Mouse (Mus musculus) ES-Bruce4 (cell line): ENCODE measurements around the gene Grap. TPM values are rescaled to one million over a fixed set of nuclear protein-coding genes. Genes with fewer than 3 reads are reported as not detected.

Experiments
- H3K27ac ChIP-seq: 2 replicates; pipeline ENCODE4 v1.5.1; 2012; ENCODE audit warnings: low read length, inconsistent platforms; ENCODE audit not compliant: insufficient read depth
- H3K27me3 ChIP-seq: 2 replicates; pipeline ENCODE4 v1.6.1; 2012; ENCODE audit warnings: mild to moderate bottlenecking, low read length, inconsistent platforms; ENCODE audit not compliant: control insufficient read depth, poor library complexity, insufficient read depth, severe bottlenecking
- H3K36me3 ChIP-seq: 2 replicates; pipeline ENCODE4 v1.6.1; 2012; ENCODE audit warnings: inconsistent platforms, mild to moderate bottlenecking, low read length, moderate library complexity; ENCODE audit not compliant: control insufficient read depth, poor library complexity, insufficient read depth, severe bottlenecking
- H3K4me1 ChIP-seq: one replicate; pipeline ENCODE4 v1.8.1; 2011; ENCODE audit warnings: low read length; ENCODE audit not compliant: control insufficient read depth, insufficient read depth
- H3K4me3 ChIP-seq: 2 replicates; pipeline ENCODE4 v1.5.1; 2011; ENCODE audit warnings: low read depth, mild to moderate bottlenecking, low read length
- H3K9ac ChIP-seq: 2 replicates; pipeline ENCODE4 v1.6.1; 2012; ENCODE audit warnings: low read depth, mild to moderate bottlenecking, inconsistent platforms; ENCODE audit not compliant: poor library complexity, severe bottlenecking
- H3K9me3 ChIP-seq: replicated peaks from 2 replicates; pipeline ENCODE4 v1.6.1; 2012; ENCODE audit warnings: mild to moderate bottlenecking, low read length, inconsistent platforms; ENCODE audit not compliant: control insufficient read depth, poor library complexity, insufficient read depth, severe bottlenecking
- CTCF ChIP-seq: IDR thresholded peaks from one replicate; pipeline ENCODE4 v1.8.1; 2011; ENCODE audit warnings: low read depth, low read length
- EP300 ChIP-seq: IDR thresholded peaks from 2 replicates; pipeline ENCODE4 v1.6.1; 2011; ENCODE audit warnings: low read depth, low read length; ENCODE audit not compliant: insufficient read depth
- POLR2A ChIP-seq: IDR thresholded peaks from one replicate; pipeline ENCODE4 v1.8.1; 2011; ENCODE audit warnings: low read length; ENCODE audit not compliant: insufficient read depth
- polyA plus RNA-seq: library from polyadenylated mRNA; stranded (reverse); fragments of >200 nt; gene quantifications from 2 replicates; pipeline ENCODE4 v1.2.4, GENCODE M21; 2011; ENCODE audit warnings: low read depth; ENCODE audit not compliant: missing spikeins, insufficient read depth, insufficient read length

Gene Grap
- polyA plus RNA-seq, 1 experiment = not detected

DNA sequence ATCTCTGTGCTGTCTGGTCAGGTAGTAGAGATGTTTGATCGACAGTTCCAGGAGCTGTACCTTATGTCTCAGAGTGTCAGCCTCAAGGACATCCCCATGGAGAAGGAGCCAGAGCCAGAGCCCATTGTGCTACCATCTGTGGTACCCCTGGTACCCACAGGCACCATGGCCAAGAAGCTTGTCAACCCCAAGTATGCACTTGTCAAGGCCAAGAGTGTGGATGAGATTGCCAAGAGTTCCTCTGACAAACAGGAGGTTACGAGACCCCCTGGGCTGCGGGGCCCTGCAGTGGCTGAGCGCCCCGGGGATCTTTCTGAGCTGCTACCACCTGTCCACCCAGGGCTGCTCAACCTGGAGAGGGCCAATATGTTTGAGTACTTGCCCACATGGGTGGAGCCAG is 49.4 kb downstream of the Grap start:
- Histone ChIP-seq H3K4me3 (no peak overlapping the region), H3K9me3 (no peaks in the 10 kb centered on the region), H3K36me3 (peaks cover 8% of the 10 kb centered on the region; the same call in 1 of the 2 replicates), H3K27me3 (no peaks in the 10 kb centered on the region), H3K27ac (no peak overlapping the region), H3K4me1 (no peaks in the 10 kb centered on the region), H3K9ac (no peak overlapping the region)
- TF ChIP-seq CTCF (no peak), POLR2A (no peak), EP300 (no peak)

DNA sequence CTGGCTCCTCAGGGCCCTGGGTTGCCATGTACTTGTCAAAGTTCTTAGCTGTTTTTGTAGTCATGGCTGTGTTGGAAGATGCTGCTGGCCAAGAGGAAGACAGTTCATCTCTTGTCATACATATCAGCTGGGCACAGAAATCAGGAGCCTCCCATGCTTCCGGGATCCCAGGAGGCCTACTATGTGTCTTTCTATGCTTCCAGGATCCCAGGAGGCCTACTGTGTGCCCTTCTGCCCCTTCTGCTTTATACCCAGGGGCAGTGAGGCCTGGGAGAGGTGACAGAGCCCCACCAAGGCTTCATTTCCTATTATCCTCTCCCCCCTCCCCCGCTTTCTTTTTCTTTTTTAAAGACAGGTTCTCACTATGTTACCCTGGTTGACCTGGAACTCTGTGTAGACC is 52.5 kb downstream of the Grap start:
- peaks cover 5% of the 10 kb centered on the region for H3K4me1 ChIP-seq
- H3K4me3 ChIP-seq = no peak overlapping the region
- H3K27me3 ChIP-seq = no peaks in the 10 kb centered on the region
- H3K27ac ChIP-seq = no peak overlapping the region
- H3K9ac ChIP-seq = no peak overlapping the region
- no peaks in the 10 kb centered on the region for H3K9me3 ChIP-seq
- TF ChIP-seq EP300 (no peak), POLR2A (no peak)
- H3K36me3 ChIP-seq = peaks cover 8% of the 10 kb centered on the region; the same call in 1 of the 2 replicates

DNA sequence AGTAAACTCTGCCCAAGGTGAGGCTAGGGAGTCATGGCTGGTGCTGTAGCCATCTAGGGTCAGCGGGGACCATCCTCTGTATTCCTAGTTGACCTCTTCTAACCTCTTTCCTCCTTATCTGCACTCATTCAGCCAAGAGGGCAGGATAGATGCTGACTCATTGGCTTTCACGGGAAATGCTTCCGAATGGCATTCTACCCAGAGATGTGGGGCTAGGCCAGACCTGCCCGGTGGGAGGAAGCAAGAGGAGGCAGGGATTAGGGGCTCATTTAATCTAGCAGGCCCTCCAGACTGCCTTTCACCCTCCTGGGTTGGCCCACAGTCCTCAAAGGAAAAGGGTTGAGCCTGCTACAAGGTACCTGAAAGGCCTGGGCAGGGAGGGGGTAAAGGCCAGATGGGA is 53.2 kb downstream of the Grap start:
- no peaks in the 10 kb centered on the region for H3K9me3 ChIP-seq
- peaks cover 5% of the 10 kb centered on the region for H3K4me1 ChIP-seq
- H3K4me3 ChIP-seq = no peak overlapping the region
- H3K27ac ChIP-seq = no peak overlapping the region
- no peak overlapping the region for H3K9ac ChIP-seq
- TF ChIP-seq EP300 = no peak
- no peak for TF ChIP-seq CTCF
- no peaks in the 10 kb centered on the region for H3K27me3 ChIP-seq
- peaks cover 8% of the 10 kb centered on the region; the same call in 1 of the 2 replicates for H3K36me3 ChIP-seq

DNA sequence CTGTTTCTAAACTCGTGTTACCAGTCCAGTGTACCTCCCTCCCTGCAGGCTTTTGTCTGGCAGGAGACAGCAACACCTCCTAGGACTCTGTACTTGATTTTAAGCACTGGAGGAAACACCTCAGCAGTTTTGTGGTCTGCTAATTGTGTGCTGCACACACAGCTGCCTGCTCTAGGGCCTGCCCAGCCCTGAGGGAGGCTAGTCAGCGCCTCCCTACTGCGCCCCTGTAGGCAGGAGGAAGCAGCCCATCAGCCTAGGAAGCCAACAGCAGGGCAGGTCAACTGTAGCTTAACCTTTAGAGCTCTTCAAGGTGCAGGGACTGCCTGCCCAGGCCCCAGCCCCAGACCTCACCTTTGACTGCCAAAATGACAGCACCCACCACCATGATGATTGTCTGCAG is 55.9 kb downstream of the Grap start:
- Histone ChIP-seq H3K27me3 (no peaks in the 10 kb centered on the region), H3K9me3 (no peaks in the 10 kb centered on the region), H3K9ac (no peak overlapping the region), H3K36me3 (no peaks in the 10 kb centered on the region; the same call in 1 of the 2 replicates), H3K27ac (peak overlapping the region; percentile 65), H3K4me1 (peaks cover 9% of the 10 kb centered on the region), H3K4me3 (no peak overlapping the region)
- TF ChIP-seq POLR2A = no peak
- TF ChIP-seq EP300 = peak; percentile 94
- TF ChIP-seq CTCF = peak; percentile 22

DNA sequence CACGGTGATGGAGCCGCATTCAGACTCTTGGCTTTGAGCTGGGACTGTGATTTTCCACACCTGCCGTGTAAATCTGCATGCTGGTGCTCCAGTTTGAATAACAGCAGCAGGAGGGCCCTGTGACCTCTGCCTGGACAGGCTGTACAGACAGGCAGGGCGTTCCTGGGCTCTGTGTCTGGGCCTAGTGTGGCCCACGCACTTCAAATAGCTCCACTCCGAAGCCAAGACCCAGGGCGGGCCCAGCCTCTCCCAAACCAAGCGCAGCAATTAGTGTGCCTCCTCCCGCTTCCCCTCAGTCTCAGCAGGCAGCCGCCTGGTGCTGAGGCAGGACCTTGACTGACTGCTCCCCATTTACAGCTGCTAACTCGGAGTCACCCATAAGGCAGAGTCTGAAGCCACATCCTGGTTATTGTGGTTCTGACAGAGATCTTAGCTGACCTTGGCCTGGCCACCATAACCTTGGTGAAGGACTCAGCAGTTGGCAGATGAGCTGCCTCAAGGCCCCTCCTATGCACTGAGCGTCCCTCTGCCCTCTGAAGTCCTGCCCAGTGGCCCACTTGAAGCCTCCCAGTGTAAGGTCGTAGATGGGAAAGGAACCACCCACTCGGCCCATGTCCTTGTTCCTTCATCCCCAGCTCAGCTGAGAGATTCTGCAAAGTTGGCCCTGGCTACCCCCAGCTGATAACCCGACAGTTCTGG is 60.2 kb downstream of the Grap start:
- Histone ChIP-seq H3K36me3 (no peaks in the 10 kb centered on the region), H3K9me3 (no peaks in the 10 kb centered on the region), H3K27ac (no peak overlapping the region), H3K4me1 (peaks cover 6% of the 10 kb centered on the region), H3K27me3 (no peaks in the 10 kb centered on the region), H3K9ac (no peak overlapping the region), H3K4me3 (no peak overlapping the region)
- TF ChIP-seq EP300 = no peak
- no peak for TF ChIP-seq CTCF
- no peak for TF ChIP-seq POLR2A

DNA sequence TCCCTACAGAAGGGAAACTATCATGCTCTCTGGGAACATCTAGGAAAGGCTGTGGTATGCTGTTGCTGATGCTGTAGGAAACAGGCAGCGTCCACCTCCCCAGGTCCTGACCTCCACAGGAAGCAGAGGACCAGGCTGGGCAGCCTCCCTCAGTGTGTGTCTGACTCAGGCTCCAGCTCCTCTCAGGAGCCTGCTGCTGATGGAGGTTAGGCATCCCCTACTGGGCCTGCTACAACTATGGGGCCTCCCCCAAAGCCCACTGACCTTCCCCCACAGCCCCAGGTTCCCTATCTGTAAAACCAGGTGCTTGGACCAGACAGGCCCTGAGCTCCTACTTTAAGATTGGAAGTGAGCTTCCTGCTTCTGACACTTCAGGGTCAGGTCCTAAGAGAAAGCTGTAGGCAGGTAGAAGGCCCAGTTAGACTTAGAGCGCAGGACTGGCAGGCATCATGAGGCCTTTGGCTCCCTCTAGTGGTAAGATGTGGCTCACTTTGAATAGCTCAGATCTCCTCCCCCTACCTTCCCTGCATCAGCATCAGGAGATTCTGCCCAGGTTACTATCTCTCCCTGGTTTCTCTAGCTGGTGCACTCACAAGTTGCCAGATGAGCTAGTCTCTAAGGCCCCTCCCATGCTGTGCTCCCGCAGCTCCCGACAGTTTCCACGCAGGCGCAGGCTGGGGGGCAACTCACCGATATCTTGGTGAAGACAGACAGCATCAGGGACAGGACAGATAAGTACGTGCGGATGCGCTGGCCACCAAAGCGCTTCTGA is 61.5 kb downstream of the Grap start:
- no peaks in the 10 kb centered on the region for H3K27me3 ChIP-seq
- no peak overlapping the region for H3K4me3 ChIP-seq
- no peaks in the 10 kb centered on the region for H3K36me3 ChIP-seq
- no peak overlapping the region for H3K9ac ChIP-seq
- H3K27ac ChIP-seq = no peak overlapping the region
- TF ChIP-seq POLR2A (no peak), CTCF (peak; percentile 93)
- H3K4me1 ChIP-seq = peaks cover 3% of the 10 kb centered on the region
- H3K9me3 ChIP-seq = no peaks in the 10 kb centered on the region
